Mouse (Mus musculus) retina, postnatal 7 days (tissue): Measurements from ENCODE around the gene Fam71d.

ENCODE experiments used
- DNase-seq: peaks from one replicate; pipeline ENCODE4 v3.0.0-alpha.2; 2012; ENCODE audit warnings: low read depth, low spot score

The Fam71d gene

DNA sequence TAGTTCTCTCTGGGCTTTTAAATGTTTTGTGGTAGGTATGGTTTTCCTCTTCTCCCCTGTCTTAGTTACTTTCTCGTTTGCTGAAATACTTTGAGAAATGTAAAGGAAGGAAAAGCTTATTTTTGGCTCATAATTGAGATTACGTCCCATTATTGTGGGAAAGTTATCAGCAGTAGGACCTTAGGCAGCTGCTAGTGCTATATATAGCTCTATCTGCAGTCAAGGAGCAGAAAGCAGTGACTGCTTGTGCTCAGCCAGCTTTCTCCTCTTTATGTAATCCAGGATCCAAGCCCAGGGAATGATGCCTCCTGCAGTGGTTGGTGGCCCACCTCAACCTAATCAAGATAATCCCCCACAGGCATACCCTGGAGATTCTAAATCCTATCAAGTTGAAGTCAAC, 81.9 kb downstream of the Fam71d start:
- no peak for DNase-seq

DNA sequence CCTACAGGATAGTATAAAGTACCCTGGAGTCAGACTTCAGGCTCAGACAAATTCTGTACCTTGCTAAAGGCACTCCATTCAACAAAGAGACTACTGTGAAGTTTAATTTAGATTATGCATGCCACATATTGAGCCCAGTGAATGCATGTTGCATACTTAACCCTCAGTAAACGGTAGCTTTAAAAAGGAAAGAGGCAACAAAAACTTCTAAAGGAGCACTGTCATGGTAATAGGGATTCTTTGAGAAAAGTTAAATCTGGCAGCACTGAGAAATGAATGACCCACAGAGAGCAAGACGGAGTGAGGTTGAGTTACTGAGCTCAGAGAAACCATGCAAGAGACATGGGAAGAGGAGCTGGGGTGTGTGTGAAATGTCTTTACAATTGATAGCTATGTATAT, 86.6 kb downstream of the Fam71d start:
- no peak for DNase-seq

DNA sequence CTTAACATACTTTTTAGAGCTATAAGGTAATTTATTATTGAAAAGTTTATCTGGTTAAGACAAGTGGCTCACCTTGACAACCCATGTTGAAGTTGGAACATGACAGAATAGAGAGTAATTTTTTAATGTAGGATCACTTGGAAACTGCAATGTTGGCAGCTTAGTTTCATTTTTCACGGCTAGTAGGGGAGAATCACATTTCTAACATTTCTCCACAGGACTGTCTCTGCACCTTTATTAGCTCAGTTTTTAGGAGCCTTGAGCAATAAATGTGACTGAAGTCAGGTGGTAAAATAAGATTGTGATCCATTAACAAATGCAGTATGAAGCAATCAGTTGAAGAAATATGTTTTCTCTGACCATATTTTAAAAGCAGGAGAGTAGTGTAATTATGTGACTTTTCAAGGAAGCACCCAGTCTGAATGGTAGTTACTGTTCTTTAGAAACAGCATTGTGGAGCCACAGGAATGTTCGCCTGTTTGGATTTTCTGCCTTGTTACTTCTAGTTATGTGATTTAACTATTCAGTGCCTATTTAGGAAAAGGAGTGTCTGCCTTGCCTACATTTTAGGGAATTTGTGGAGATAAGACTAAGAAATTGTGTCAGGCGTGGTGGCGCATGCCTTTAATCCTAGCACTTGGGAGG, 87.2 kb downstream of the Fam71d start:
- DNase-seq, result no peak
